Mouse (Mus musculus): Measurements from ENCODE around the gene Ankrd26. TPM values are rescaled to one million over a fixed set of nuclear protein-coding genes. Genes with fewer than 3 reads are reported as not detected.

Gene Ankrd26
- 0.94 and 1.2 TPM in 2 replicates for polyA plus RNA-seq (2012; rRNA removed)

DNA sequence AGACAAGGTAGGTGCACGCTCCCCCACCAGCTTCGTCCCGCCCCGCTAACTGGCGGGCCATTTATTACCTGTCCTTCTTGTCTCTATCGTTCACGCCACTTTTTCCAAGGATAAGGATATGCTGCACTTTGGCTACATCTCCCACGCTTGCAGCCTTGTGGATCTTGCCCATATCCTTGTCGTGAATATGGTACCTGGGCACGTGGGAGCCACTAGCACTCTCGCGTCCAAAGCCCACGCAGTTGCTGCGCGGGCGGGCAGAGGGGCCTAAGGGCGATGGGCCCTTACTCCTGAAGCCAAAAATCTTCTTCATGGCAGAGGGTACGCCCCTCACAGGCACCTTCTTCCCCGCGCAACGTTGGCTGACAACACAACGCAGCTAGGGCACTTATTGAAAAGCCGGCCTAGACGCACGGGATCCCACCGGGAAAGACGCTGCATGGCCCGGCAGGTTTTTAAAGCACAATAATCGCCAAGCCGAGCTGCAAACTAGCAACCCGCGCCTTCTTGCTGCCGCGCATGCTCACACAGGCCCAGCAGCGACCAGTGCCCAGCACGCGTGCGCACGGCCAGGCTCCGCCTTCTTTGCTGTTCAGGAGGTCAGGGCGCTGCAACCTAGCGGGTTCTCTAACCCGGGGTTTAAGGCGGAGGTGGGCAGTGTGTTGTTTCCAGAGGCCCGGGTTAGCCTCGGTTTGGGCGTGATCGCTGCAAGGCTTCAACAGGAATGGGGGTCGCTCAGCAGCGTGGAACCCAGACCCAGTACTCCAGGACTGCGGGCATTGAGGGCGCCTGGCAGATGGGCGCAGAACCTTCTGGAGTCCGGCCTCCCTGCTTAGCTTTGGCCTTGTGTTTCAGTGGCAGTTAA is at the start of gene Ankrd26:
Gene Ankrd26, minus strand, starts transcription at position 482 of the 865 bp plus-strand sequence.
- peaks cover 5% of the 10 kb centered on the region for H3K4me1 ChIP-seq (ENCODE audit: control insufficient read depth, insufficient read depth, low read length)
- H3K27me3 ChIP-seq (ENCODE audit: control insufficient read depth, insufficient read depth, low read length) = no peaks in the 10 kb centered on the region
- peak within 1 kb of the TSS; percentile 87 for H3K27ac ChIP-seq (ENCODE audit: control insufficient read depth, insufficient read depth, low read depth, low read length)
- TF ChIP-seq CTCF (IDR thresholded peaks at IDR 0.05; ENCODE audit: control insufficient read depth, insufficient read depth, insufficient replicate concordance, low read depth, low read length) = no peak
- TF ChIP-seq POLR2A (IDR thresholded peaks at IDR 0.05; ENCODE audit: control insufficient read depth, low read depth, low read length) = peak; percentile 94
- H3K4me3 ChIP-seq (ENCODE audit: control insufficient read depth, low read depth, low read length) = peak within 1 kb of the TSS; percentile 98
- no peaks in the 10 kb centered on the region for H3K36me3 ChIP-seq (ENCODE audit: control insufficient read depth, insufficient read depth, low read length)

DNA sequence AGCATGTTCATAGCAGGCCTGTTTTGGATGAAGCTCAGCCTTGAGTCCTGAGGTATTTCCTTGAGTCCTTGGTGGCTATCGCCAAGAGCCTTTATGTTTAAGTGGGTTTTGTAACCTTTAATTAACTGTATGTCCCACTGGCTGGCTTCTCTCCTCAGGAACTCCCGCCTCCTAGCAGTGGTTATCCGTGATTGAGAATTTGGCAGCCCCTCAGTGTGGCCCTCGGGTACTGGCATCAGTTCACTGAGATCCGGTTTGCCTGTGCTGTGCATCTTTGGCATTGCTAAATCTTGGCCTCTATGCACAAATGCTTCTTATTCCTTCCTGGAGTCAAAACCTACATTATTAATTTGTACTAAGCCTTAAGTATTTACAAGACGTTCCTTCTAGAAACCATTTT is 46.9 kb upstream of the Ankrd26 start:
- no peak for TF ChIP-seq POLR2A (IDR thresholded peaks at IDR 0.05; ENCODE audit: control insufficient read depth, low read depth, low read length)
- TF ChIP-seq CTCF (IDR thresholded peaks at IDR 0.05; ENCODE audit: control insufficient read depth, insufficient read depth, insufficient replicate concordance, low read depth, low read length) = no peak
- no peaks in the 10 kb centered on the region for H3K4me1 ChIP-seq (ENCODE audit: control insufficient read depth, insufficient read depth, low read length)
- no peaks in the 10 kb centered on the region for H3K36me3 ChIP-seq (ENCODE audit: control insufficient read depth, insufficient read depth, low read length)
- no peaks in the 10 kb centered on the region for H3K27me3 ChIP-seq (ENCODE audit: control insufficient read depth, insufficient read depth, low read length)
- H3K27ac ChIP-seq (ENCODE audit: control insufficient read depth, insufficient read depth, low read depth, low read length) = no peak overlapping the region
- no peak overlapping the region for H3K4me3 ChIP-seq (ENCODE audit: control insufficient read depth, low read depth, low read length)

DNA sequence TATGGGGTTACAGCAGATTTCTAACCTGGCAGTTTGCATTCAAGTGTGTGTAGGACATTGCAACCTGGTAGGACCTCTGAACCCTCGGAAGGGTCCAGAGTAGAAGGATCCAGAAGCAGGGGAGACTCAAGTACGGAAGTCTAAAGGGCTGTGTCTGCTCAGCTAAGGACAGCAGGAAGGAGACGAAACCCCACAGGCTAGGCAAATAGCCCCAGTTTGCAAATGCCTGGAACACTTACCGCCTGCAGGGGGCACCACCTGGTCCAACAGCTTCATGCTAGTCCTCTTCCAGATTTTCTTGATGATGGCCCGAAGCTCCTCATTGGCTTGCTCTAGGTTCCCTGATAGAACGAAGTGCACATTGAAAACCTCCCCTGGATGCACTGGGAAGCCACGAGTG is 43.9 kb upstream of the Ankrd26 start:
- no peaks in the 10 kb centered on the region for H3K27me3 ChIP-seq (ENCODE audit: control insufficient read depth, insufficient read depth, low read length)
- no peaks in the 10 kb centered on the region for H3K4me1 ChIP-seq (ENCODE audit: control insufficient read depth, insufficient read depth, low read length)
- no peak overlapping the region for H3K27ac ChIP-seq (ENCODE audit: control insufficient read depth, insufficient read depth, low read depth, low read length)
- TF ChIP-seq CTCF (IDR thresholded peaks at IDR 0.05; ENCODE audit: control insufficient read depth, insufficient read depth, insufficient replicate concordance, low read depth, low read length) (peak; percentile 38; the same call in 1 of the 2 replicates), POLR2A (IDR thresholded peaks at IDR 0.05; ENCODE audit: control insufficient read depth, low read depth, low read length) (no peak)
- no peaks in the 10 kb centered on the region for H3K36me3 ChIP-seq (ENCODE audit: control insufficient read depth, insufficient read depth, low read length)
- no peak overlapping the region for H3K4me3 ChIP-seq (ENCODE audit: control insufficient read depth, low read depth, low read length)

DNA sequence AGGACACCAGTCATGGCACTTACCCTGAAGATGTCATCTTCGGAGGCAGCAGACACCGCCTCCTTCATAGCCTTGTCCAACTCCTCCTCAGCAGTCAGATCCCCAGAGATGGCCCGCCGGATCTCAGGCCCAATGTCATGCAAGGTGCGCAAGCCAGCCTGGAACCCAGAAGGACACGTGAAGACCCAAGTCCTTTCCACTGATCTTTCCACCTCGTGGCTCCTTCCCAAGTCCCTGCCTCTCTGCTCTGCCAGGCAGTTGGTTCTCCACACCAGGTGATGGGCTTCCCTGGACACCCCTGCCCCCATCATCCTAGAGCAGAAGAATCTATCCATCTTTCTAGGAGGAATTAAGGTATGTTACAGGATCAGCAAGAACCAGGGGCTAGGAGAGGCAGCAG is 41.8 kb upstream of the Ankrd26 start:
- TF ChIP-seq POLR2A (IDR thresholded peaks at IDR 0.05; ENCODE audit: control insufficient read depth, low read depth, low read length) (no peak), CTCF (IDR thresholded peaks at IDR 0.05; ENCODE audit: control insufficient read depth, insufficient read depth, insufficient replicate concordance, low read depth, low read length) (no peak)
- no peaks in the 10 kb centered on the region for H3K27me3 ChIP-seq (ENCODE audit: control insufficient read depth, insufficient read depth, low read length)
- no peak overlapping the region for H3K4me3 ChIP-seq (ENCODE audit: control insufficient read depth, low read depth, low read length)
- no peaks in the 10 kb centered on the region for H3K4me1 ChIP-seq (ENCODE audit: control insufficient read depth, insufficient read depth, low read length)
- no peaks in the 10 kb centered on the region for H3K36me3 ChIP-seq (ENCODE audit: control insufficient read depth, insufficient read depth, low read length)
- no peak overlapping the region for H3K27ac ChIP-seq (ENCODE audit: control insufficient read depth, insufficient read depth, low read depth, low read length)

DNA sequence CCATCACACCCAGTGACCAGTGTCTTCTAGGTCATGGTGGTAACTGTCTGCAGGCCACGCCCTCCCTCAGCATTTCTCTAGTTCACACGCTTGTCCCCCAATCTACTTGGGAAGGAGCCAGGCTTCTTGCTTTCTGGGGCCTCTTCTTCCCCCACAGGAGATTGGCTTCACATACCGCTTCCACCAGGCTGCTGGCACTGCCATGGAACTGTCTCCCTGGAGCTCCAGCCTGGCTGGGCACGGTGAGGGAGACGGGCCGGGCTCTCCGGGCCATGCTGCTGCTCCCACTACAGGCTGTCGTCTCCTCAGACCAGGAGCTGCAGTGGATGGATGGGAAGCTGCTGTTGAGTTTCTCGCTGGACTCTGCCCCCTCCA is 33.6 kb upstream of the Ankrd26 start:
- Histone ChIP-seq H3K4me1 (ENCODE audit: control insufficient read depth, insufficient read depth, low read length) (peaks cover 14% of the 10 kb centered on the region), H3K27ac (ENCODE audit: control insufficient read depth, insufficient read depth, low read depth, low read length) (no peak overlapping the region), H3K36me3 (ENCODE audit: control insufficient read depth, insufficient read depth, low read length) (no peaks in the 10 kb centered on the region), H3K27me3 (ENCODE audit: control insufficient read depth, insufficient read depth, low read length) (no peaks in the 10 kb centered on the region), H3K4me3 (ENCODE audit: control insufficient read depth, low read depth, low read length) (no peak overlapping the region)
- TF ChIP-seq POLR2A (IDR thresholded peaks at IDR 0.05; ENCODE audit: control insufficient read depth, low read depth, low read length) = no peak
- no peak for TF ChIP-seq CTCF (IDR thresholded peaks at IDR 0.05; ENCODE audit: control insufficient read depth, insufficient read depth, insufficient replicate concordance, low read depth, low read length)

DNA sequence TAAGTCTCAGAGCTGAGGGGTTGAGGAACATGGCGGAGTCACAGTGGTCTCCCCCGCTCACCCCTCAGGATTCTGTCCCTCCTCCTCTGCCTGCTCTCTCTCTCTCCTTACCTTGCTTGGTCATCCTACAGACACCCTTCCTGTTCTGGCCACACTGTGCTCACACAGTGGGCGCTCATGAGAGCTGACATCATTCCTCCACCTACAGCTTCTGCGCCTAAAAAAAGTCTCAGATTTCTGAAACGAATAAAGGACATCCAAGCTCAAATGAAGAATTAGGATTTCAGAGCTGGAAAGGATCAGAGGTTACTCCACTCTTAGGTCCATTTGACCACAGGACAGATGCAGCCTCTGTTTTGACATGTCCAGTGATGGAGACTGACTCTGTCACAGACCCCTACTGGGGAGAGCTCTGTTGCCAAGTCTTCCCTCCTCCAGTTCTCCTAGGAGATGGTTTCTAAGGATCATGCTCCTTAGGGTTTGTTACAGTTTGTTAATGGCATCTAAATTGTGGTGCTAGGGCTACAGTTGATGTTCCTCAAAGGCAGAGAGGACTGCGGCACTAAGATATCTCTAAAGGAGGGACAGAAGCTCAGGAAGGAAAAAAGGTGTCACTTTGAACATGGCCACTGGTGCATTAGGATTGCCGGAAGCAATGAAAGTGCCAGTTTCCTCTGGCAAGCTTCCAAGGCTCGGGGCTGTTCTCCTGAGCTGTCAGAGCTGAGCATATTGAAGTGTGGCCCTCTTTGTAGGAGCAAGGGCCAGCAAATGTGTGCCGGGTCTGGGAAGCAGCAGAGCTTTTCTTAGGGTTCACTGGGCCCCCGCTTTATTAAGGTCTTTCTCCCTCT is 33.0 kb upstream of the Ankrd26 start:
- Histone ChIP-seq H3K36me3 (ENCODE audit: control insufficient read depth, insufficient read depth, low read length) (no peaks in the 10 kb centered on the region), H3K4me1 (ENCODE audit: control insufficient read depth, insufficient read depth, low read length) (peaks cover 14% of the 10 kb centered on the region), H3K27ac (ENCODE audit: control insufficient read depth, insufficient read depth, low read depth, low read length) (no peak overlapping the region), H3K4me3 (ENCODE audit: control insufficient read depth, low read depth, low read length) (no peak overlapping the region), H3K27me3 (ENCODE audit: control insufficient read depth, insufficient read depth, low read length) (no peaks in the 10 kb centered on the region)
- no peak for TF ChIP-seq POLR2A (IDR thresholded peaks at IDR 0.05; ENCODE audit: control insufficient read depth, low read depth, low read length)
- TF ChIP-seq CTCF (IDR thresholded peaks at IDR 0.05; ENCODE audit: control insufficient read depth, insufficient read depth, insufficient replicate concordance, low read depth, low read length) = no peak

DNA sequence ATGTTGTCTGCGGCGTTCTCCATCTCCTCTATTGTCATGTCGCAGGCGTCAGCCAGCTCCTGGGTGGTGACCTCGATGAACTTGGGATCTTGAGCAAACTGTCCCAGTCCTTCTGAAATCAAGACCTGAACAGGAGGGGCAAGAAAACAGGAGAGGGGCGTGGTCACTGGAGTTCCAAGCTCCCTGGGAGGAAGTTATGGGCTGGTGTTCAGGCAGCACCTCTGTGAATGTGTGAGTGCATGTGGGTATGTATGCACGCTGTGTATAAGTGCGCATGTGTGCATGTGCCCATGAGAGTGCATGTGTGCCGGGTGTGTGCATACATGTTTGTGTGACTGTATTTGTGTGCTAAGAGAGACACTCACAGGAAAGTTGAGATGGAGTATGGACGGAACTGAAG is 32.0 kb upstream of the Ankrd26 start:
- H3K27me3 ChIP-seq (ENCODE audit: control insufficient read depth, insufficient read depth, low read length) = no peaks in the 10 kb centered on the region
- H3K36me3 ChIP-seq (ENCODE audit: control insufficient read depth, insufficient read depth, low read length) = no peaks in the 10 kb centered on the region
- TF ChIP-seq POLR2A (IDR thresholded peaks at IDR 0.05; ENCODE audit: control insufficient read depth, low read depth, low read length) (no peak), CTCF (IDR thresholded peaks at IDR 0.05; ENCODE audit: control insufficient read depth, insufficient read depth, insufficient replicate concordance, low read depth, low read length) (no peak)
- peak overlapping the region; percentile 80 for H3K4me3 ChIP-seq (ENCODE audit: control insufficient read depth, low read depth, low read length)
- peaks cover 14% of the 10 kb centered on the region for H3K4me1 ChIP-seq (ENCODE audit: control insufficient read depth, insufficient read depth, low read length)
- no peak overlapping the region for H3K27ac ChIP-seq (ENCODE audit: control insufficient read depth, insufficient read depth, low read depth, low read length)
